Mouse (Mus musculus): ENCODE measurements around the gene Zfp385a.
A peak's percentile ranks its signal among the peaks of the same experiment; 100 is the strongest.

Gene Zfp385a

GRCm38 (mm10) chr15:103339961-103340337 is at the start of gene Zfp385a:
Gene Zfp385a, minus strand, starts transcription at chr15:103340093.
- DNase-seq: peak; percentile 96

- no peak for DNase-seq
These were observed 48.8 kb upstream of the Zfp385a start for GRCm38 (mm10) chr15:103388556-103389145.

GRCm38 (mm10) chr15:103383771-103384488 is 44.0 kb upstream of the Zfp385a start:
- DNase-seq: no peak

- DNase-seq: no peak
These were observed 43.0 kb upstream of the Zfp385a start for GRCm38 (mm10) chr15:103382795-103383406.

GRCm38 (mm10) chr15:103382075-103382474 is 42.2 kb upstream of the Zfp385a start:
- no peak for DNase-seq

GRCm38 (mm10) chr15:103378665-103379356 is 38.9 kb upstream of the Zfp385a start:
- DNase-seq: no peak

GRCm38 (mm10) chr15:103377752-103378664 is 38.1 kb upstream of the Zfp385a start:
- no peak for DNase-seq

GRCm38 (mm10) chr15:103376837-103377269 is 37.0 kb upstream of the Zfp385a start:
- no peak for DNase-seq

GRCm38 (mm10) chr15:103375112-103375800 is 35.4 kb upstream of the Zfp385a start:
- no peak for DNase-seq

GRCm38 (mm10) chr15:103372461-103372860 is 32.6 kb upstream of the Zfp385a start:
- DNase-seq: no peak

GRCm38 (mm10) chr15:103371741-103372140 is 31.8 kb upstream of the Zfp385a start:
- no peak for DNase-seq

- DNase-seq: no peak
These were observed 31.3 kb upstream of the Zfp385a start for GRCm38 (mm10) chr15:103371208-103371607.

GRCm38 (mm10) chr15:103370462-103370861 is 30.6 kb upstream of the Zfp385a start:
- DNase-seq: no peak

- DNase-seq: no peak
These were observed 29.2 kb upstream of the Zfp385a start for GRCm38 (mm10) chr15:103369123-103369522.

- no peak for DNase-seq
These were observed 28.5 kb upstream of the Zfp385a start for GRCm38 (mm10) chr15:103368179-103368940.

GRCm38 (mm10) chr15:103366376-103367149 is 26.7 kb upstream of the Zfp385a start, which contains the start of gene Itga5:
Gene Itga5, minus strand, starts transcription at chr15:103366763.
- no peak for DNase-seq

- DNase-seq: peak; percentile 82
These were observed 25.8 kb upstream of the Zfp385a start for GRCm38 (mm10) chr15:103365471-103366375.

GRCm38 (mm10) chr15:103364761-103365160 is 24.9 kb upstream of the Zfp385a start:
- DNase-seq: no peak

GRCm38 (mm10) chr15:103363809-103364208 is 23.9 kb upstream of the Zfp385a start:
- DNase-seq: no peak
